Mouse (Mus musculus) spleen, adult 2 months (tissue): ENCODE results near the gene Kdm4d.

Source experiments
- CTCF ChIP-seq: fragments of 200-500 bp; IDR thresholded peaks from 2 replicates; pipeline ENCODE4 v1.5.1; 2011; ENCODE audit warnings: mild to moderate bottlenecking, inconsistent platforms; ENCODE audit not compliant: insufficient read depth, insufficient read length, insufficient replicate concordance; ENCODE audit errors: extremely low read depth
- POLR2A ChIP-seq: fragments of 200-500 bp; IDR thresholded peaks from 2 replicates; pipeline ENCODE4 v1.6.1; 2011; ENCODE audit warnings: low read depth, low read length, inconsistent platforms

DNA sequence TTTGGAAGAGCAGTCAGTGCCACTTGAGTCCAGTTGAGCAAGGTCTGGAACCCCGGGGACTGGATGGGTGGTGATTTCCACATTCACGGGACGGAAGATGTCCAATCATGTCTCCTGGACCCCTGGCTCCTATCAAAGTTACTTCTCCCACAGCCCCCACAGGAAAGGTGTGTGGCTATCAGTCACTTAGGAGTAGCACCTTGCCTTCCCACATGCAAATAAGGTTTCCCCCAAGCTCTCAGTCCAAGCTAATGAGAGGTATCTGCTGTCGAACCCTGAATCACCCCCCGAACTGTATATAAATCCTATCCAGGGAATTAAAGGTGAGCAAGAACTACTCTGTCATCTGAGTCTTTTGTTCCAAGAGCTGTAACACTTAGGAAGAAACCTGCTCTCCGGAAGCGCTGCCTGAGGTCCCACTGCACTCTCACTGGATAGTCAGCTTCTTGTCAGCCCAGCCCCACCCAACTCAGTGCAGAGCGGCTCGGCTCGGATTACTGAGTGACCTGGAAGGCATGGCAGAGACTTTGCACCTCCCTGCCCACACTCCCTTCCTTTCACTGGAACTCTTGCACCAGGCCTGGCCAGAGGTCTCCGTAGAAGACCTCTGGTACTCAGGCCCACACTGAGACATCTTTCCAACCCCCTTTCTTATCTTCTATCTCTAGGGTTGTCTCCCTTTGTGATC is 66.9 kb downstream of the Kdm4d start:
- no peak for TF ChIP-seq CTCF
- TF ChIP-seq POLR2A, result no peak
